Mouse (Mus musculus) embryonic facial prominence, embryonic 12.5 days (tissue): Measurements from ENCODE around the gene Tmem63a. TPM values are rescaled to one million over a fixed set of nuclear protein-coding genes. Genes with fewer than 3 reads are reported as not detected.
A peak's percentile ranks its signal among the peaks of the same experiment; 100 is the strongest.
"Not testable (repeated sequence)": the region's sequence is repeated elsewhere in the genome, so short reads cannot be mapped to it uniquely, and the experiment has no call there.

Experiments used
- ATAC-seq: fragments of 200-750 bp; cut with Nextera tagmentation; 2 replicates; pipeline ENCODE4 v1.8.0; 2017; ENCODE audit not compliant: insufficient number of reproducible peaks, insufficient read depth, low FRiP score, low TSS enrichment
- H3K27ac ChIP-seq: fragments of 300-500 bp; sonication (generic); 2 replicates; pipeline ENCODE4 v1.5.1; 2016; ENCODE audit warnings: mild to moderate bottlenecking
- H3K27me3 ChIP-seq: fragments of 300-500 bp; sonication (generic); 2 replicates; pipeline ENCODE4 v1.6.1; 2016; ENCODE audit warnings: mild to moderate bottlenecking, moderate library complexity
- H3K36me3 ChIP-seq: fragments of 300-500 bp; sonication (generic); 2 replicates; pipeline ENCODE4 v1.6.1; 2016; ENCODE audit warnings: mild to moderate bottlenecking
- H3K4me1 ChIP-seq: fragments of 300-500 bp; sonication (generic); 2 replicates; pipeline ENCODE4 v1.6.1; 2016
- H3K4me2 ChIP-seq: fragments of 300-500 bp; sonication (generic); replicated peaks from 2 replicates; pipeline ENCODE4 v1.6.1; 2016; ENCODE audit warnings: mild to moderate bottlenecking, moderate library complexity
- H3K4me3 ChIP-seq: fragments of 300-500 bp; sonication (generic); 2 replicates; pipeline ENCODE4 v1.5.1; 2016; ENCODE audit warnings: mild to moderate bottlenecking
- H3K9ac ChIP-seq: fragments of 300-500 bp; sonication (generic); 2 replicates; pipeline ENCODE4 v1.6.1; 2016; ENCODE audit warnings: mild to moderate bottlenecking, moderate library complexity
- H3K9me3 ChIP-seq: fragments of 300-500 bp; sonication (generic); 2 replicates; pipeline ENCODE4 v1.6.1; 2016; ENCODE audit warnings: mild to moderate bottlenecking, moderate library complexity
- WGBS: fragments of 180-500 bp; shearing (Covaris S2); methylation state at CpG from one replicate; pipeline ENCODE4 v1.1.7; 2016; 5-methylcytosine and 5-hydroxymethylcytosine counted together
- polyA plus RNA-seq: library from polyadenylated mRNA; unstranded; fragments of >200 nt; fragmentation: Nextera tagmentation; extraction: Ambion mirVana; gene quantifications from 2 replicates; pipeline ENCODE4 v1.2.1, GENCODE M21; 2016

The Tmem63a gene
- polyA plus RNA-seq, 1 experiment from 2014 or later: 8.9 TPM

GRCm38 (mm10) chr1:180974126-180974746, 32.1 kb downstream of the Tmem63a start:
- Histone ChIP-seq H3K4me3 (no peak overlapping the region), H3K27ac (no peak overlapping the region), H3K36me3 (peaks cover 2% of the 10 kb centered on the region; the same call in 1 of the 2 replicates), H3K9ac (no peak overlapping the region), H3K9me3 (no peaks in the 10 kb centered on the region), H3K27me3 (no peaks in the 10 kb centered on the region), H3K4me2 (no peak overlapping the region), H3K4me1 (no peaks in the 10 kb centered on the region)
- WGBS: 55% methylated on average over 14 of the region's 14 CpGs
- peak; percentile 54 for ATAC-seq

DNA sequence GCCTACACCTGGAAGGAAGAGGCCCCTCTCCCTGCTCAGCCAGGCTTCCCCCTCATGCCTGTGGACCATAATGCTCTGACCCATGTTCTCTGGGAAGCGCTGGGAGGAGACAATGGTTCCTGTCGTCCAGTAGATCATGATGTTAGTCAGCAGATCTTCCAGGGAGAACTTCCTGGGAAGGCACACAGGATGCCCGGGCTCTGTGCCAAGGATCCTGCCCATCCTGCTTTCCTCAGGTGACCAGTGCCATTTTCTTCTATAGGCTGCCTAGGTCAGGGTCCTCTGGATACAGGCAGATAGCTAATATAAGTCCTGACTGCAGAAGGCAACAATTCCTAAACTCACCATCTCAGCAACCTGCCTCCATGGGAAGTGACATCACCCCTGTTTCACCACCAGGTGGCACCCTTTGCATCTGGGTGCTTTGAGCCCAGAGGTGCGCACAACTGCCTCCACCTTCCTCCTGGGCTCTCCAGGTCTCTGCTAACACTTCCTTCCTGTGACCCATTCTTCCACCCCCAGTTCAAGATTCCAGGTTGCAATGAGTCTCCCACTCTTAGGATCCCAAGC, 34.1 kb downstream of the Tmem63a start:
- no peaks in the 10 kb centered on the region for H3K27me3 ChIP-seq
- 62% methylated on average over 4 of the region's 4 CpGs for WGBS
- no peak overlapping the region for H3K9ac ChIP-seq
- H3K27ac ChIP-seq: no peak overlapping the region
- H3K4me1 ChIP-seq: no peaks in the 10 kb centered on the region
- no peaks in the 10 kb centered on the region for H3K36me3 ChIP-seq
- no peak overlapping the region for H3K4me2 ChIP-seq
- no peak overlapping the region for H3K4me3 ChIP-seq
- no peaks in the 10 kb centered on the region for H3K9me3 ChIP-seq
- ATAC-seq: no peak

DNA sequence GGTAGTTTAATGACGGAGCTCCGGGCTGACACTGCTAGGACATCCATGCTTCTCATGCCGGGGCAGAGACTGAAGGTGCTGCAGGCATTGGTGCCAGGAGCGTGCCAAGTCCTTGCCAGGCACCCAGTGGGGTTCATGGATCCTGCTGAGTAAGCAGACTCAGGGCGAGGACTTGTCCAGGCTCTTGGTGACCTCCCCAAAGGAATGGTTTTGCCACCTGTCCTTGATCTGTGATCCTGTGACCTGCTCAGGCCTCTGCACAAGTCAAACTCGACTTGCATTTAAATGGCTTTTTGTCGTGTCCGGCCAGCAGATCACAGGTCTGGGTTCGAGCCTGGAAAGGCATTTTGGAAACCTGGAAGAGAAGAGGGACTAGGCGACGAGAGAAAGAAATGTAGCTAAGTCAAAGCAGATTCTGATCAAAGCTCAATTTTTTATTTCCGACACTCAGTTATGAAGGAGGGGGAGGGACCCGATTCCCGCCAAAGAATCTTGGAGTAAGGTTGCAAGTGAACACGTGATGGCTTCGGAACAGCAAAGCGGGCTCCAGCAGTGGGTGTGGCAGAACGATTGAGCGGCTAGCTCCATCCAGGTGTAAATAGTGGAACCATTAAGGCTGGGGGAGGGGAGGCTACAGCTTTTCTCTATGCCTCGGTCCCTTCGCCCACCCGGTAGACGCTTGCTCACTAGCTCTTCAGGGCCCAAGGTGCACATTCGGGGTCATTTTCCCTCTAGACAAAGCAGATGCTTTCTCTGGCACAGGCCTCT, 37.5 kb downstream of the Tmem63a start:
- no peak overlapping the region for H3K27ac ChIP-seq
- WGBS: 83% methylated on average over 24 of the region's 24 CpGs
- H3K36me3 ChIP-seq: no peaks in the 10 kb centered on the region
- H3K27me3 ChIP-seq: no peaks in the 10 kb centered on the region
- no peak for ATAC-seq
- no peak overlapping the region for H3K9ac ChIP-seq
- no peak overlapping the region for H3K4me3 ChIP-seq
- H3K4me1 ChIP-seq: no peaks in the 10 kb centered on the region
- no peaks in the 10 kb centered on the region for H3K9me3 ChIP-seq
- H3K4me2 ChIP-seq: no peak overlapping the region

DNA sequence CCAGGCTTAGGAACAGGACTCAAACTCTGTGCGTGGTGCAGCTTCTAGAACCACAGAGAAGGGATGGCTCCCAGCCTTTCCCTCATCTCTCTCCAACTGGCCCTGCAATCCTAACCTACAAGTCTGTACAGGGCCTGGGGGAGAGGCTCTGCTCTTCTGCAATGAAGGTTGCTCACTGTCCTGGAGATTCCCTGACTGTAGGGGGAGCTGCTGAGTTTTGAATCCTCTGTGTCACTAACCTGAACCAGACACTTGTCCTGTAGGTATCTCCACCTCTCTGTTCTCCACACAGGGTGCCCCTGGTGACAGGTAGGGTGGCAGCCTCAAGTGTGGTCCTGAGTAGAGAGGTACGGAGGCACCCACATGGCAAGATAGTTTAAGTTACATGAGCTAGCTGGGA, 38.3 kb downstream of the Tmem63a start:
- ATAC-seq: no peak
- no peak overlapping the region for H3K4me2 ChIP-seq
- H3K27me3 ChIP-seq: no peaks in the 10 kb centered on the region
- H3K36me3 ChIP-seq: no peaks in the 10 kb centered on the region
- 69% methylated on average over 2 of the region's 2 CpGs for WGBS
- H3K27ac ChIP-seq: no peak overlapping the region
- no peaks in the 10 kb centered on the region for H3K9me3 ChIP-seq
- no peak overlapping the region for H3K4me3 ChIP-seq
- H3K9ac ChIP-seq: no peak overlapping the region
- H3K4me1 ChIP-seq: no peaks in the 10 kb centered on the region

DNA sequence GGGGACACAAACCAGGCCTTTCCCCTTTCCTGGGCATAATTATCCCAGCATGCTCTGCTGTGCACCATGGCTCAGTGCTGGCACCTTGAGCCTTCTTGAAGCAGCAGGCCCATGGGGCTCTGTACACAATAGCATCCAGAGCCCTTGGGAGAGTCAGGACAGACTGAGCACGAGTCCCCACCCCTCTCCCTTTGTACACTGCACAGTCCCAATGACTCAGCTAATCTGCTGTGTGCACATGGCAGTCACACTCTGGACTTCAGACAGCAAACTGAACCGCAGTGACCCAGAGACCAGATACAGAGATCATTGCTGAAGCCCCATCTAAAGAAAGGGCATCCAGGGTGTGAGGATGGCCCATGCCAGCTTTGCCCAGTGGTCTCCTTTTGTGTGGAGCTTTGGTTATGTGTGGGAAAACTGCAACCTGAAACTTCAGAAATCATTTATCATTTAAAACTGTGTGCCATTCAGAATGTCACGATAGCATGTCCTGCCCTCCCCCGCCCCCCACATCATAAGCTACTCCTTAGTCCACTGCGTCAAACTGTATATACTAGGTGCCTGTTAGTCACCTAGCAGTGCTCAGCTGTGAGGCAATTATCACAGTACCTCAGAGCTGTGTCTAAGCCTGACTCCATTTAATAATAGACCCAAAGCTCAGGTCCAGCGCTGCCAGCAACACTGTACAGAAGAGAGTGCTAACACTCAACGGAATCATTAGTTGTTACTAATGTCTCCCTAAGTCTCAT, 39.3 kb downstream of the Tmem63a start:
- H3K4me3 ChIP-seq, H3K27ac ChIP-seq, H3K27me3 ChIP-seq, H3K4me2 ChIP-seq, H3K9me3 ChIP-seq, H3K9ac ChIP-seq, ATAC-seq, H3K4me1 ChIP-seq, H3K36me3 ChIP-seq: not testable (repeated sequence)
- 77% methylated on average over 7 of the region's 7 CpGs for WGBS

GRCm38 (mm10) chr1:180986701-180987100, 44.6 kb downstream of the Tmem63a start:
- Histone ChIP-seq H3K4me3 (no peak overlapping the region), H3K36me3 (no peaks in the 10 kb centered on the region), H3K9ac (no peak overlapping the region), H3K27ac (no peak overlapping the region), H3K4me1 (no peaks in the 10 kb centered on the region), H3K9me3 (no peaks in the 10 kb centered on the region), H3K4me2 (no peak overlapping the region), H3K27me3 (no peaks in the 10 kb centered on the region)
- 88% methylated on average over 8 of the region's 8 CpGs for WGBS
- no peak for ATAC-seq

- Histone ChIP-seq H3K9ac (no peak overlapping the region), H3K4me2 (0 out of 2 replicates have a peak overlapping the region, but pooled peaks have one; percentile 25)
These were observed 45.6 kb downstream of the Tmem63a start for GRCm38 (mm10) chr1:180987759-180988158.

GRCm38 (mm10) chr1:180990671-180991070, 48.5 kb downstream of the Tmem63a start:
- Histone ChIP-seq H3K27me3 (no peaks in the 10 kb centered on the region), H3K9me3 (no peaks in the 10 kb centered on the region), H3K36me3 (no peaks in the 10 kb centered on the region), H3K4me1 (no peaks in the 10 kb centered on the region), H3K27ac (no peak overlapping the region), H3K9ac (no peak overlapping the region), H3K4me3 (no peak overlapping the region), H3K4me2 (no peak overlapping the region)
- ATAC-seq: no peak
- WGBS: 63% methylated on average over 3 of the region's 3 CpGs

More at GRCm38 (mm10) chr1:180987759-180988158, 45.6 kb downstream of the Tmem63a start:
- 2% methylated on average over 9 of the region's 9 CpGs for WGBS
- no peaks in the 10 kb centered on the region for H3K9me3 ChIP-seq
- no peak for ATAC-seq
- H3K4me1 ChIP-seq: no peaks in the 10 kb centered on the region
- no peaks in the 10 kb centered on the region for H3K36me3 ChIP-seq
- H3K27ac ChIP-seq: no peak overlapping the region
- no peaks in the 10 kb centered on the region for H3K27me3 ChIP-seq
- H3K4me3 ChIP-seq: no peak overlapping the region

GRCm38 (mm10) chr1:180992142-180992541, 50.0 kb downstream of the Tmem63a start:
- Histone ChIP-seq H3K9me3 (no peaks in the 10 kb centered on the region), H3K4me3 (no peak overlapping the region), H3K27ac (no peak overlapping the region), H3K36me3 (no peaks in the 10 kb centered on the region), H3K9ac (no peak overlapping the region), H3K4me2 (no peak overlapping the region), H3K4me1 (no peaks in the 10 kb centered on the region), H3K27me3 (no peaks in the 10 kb centered on the region)
- ATAC-seq: no peak
- WGBS: 49% methylated on average over 3 of the region's 3 CpGs

DNA sequence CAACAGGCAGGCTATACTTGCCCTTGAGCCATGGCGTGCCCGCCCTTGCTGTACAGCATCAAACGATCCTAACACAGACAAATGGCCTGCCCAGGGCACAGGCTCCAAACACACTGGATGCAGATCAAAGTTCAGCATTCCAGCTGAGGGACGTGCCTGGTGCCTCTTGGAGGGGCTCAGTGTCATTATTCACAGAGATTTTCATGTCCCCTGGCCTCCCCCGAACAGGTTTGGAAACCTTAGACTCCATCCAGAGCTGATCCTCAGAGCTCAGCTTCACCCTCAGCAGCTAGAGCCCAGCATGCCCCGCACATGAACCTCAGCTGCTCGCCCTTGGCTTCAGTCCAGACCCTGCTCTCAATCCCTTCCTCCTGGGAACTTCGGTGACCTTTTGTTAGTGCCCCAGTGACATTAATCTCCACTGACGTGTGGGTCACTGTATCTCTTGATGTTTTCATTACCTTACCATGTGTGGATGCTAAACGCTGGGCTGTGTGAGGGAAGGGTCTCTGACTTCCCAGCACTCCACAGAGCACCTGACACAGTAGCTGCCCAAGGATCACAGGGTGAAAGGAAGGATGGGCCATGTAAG, 58.5 kb downstream of the Tmem63a start:
- H3K27me3 ChIP-seq: no peaks in the 10 kb centered on the region
- no peak overlapping the region for H3K4me3 ChIP-seq
- peaks cover 8% of the 10 kb centered on the region for H3K4me1 ChIP-seq
- H3K9me3 ChIP-seq: no peaks in the 10 kb centered on the region
- no peak overlapping the region for H3K9ac ChIP-seq
- H3K4me2 ChIP-seq: no peak overlapping the region
- no peaks in the 10 kb centered on the region for H3K36me3 ChIP-seq
- peak; percentile 71 for ATAC-seq
- 34% methylated on average over 10 of the region's 10 CpGs for WGBS
- H3K27ac ChIP-seq: no peak overlapping the region

- Histone ChIP-seq H3K9me3 (no peaks in the 10 kb centered on the region), H3K27me3 (no peaks in the 10 kb centered on the region), H3K36me3 (no peaks in the 10 kb centered on the region), H3K4me3 (no peak overlapping the region), H3K4me2 (no peak overlapping the region), H3K4me1 (peaks cover 8% of the 10 kb centered on the region), H3K9ac (no peak overlapping the region), H3K27ac (no peak overlapping the region)
- 91% methylated on average over 3 of the region's 3 CpGs for WGBS
- ATAC-seq: peak; percentile 58; the same call in 1 of the 2 replicates
These were observed 59.1 kb downstream of the Tmem63a start for GRCm38 (mm10) chr1:181001217-181001616.
